Mouse (Mus musculus): ENCODE data around the gene Rnf181.

Gene Rnf181

GRCm38 (mm10) chr6:72366844-72367443, at the start of gene Rnf181:
Rnf181 (minus strand) TSS chr6:72366956.
- DNase-seq (ENCODE audit: low spot score), result no peak

- DNase-seq (ENCODE audit: low spot score), result no peak
Measured at GRCm38 (mm10) chr6:72415964-72416772, 49.4 kb upstream of the Rnf181 start.

- no peak for DNase-seq (ENCODE audit: low spot score)
Measured at GRCm38 (mm10) chr6:72415181-72415580, 48.4 kb upstream of the Rnf181 start.

GRCm38 (mm10) chr6:72414076-72414756, 47.5 kb upstream of the Rnf181 start, which contains the start of gene Ggcx:
Ggcx (plus strand) TSS chr6:72414308.
- DNase-seq (ENCODE audit: low spot score), result peak; percentile 89

- DNase-seq (ENCODE audit: low spot score), result no peak
Measured at GRCm38 (mm10) chr6:72410518-72410917, 43.8 kb upstream of the Rnf181 start.

- no peak for DNase-seq (ENCODE audit: low spot score)
Measured at GRCm38 (mm10) chr6:72410003-72410402, 43.2 kb upstream of the Rnf181 start.

- peak; percentile 81 for DNase-seq (ENCODE audit: low spot score)
Measured at GRCm38 (mm10) chr6:72409567-72409966, 42.8 kb upstream of the Rnf181 start.

- DNase-seq (ENCODE audit: low spot score), result peak; percentile 90
Measured at GRCm38 (mm10) chr6:72407119-72407518, 40.4 kb upstream of the Rnf181 start.

- no peak for DNase-seq (ENCODE audit: low spot score)
Measured at GRCm38 (mm10) chr6:72405356-72405755, 38.6 kb upstream of the Rnf181 start.

GRCm38 (mm10) chr6:72401875-72402274, 35.1 kb upstream of the Rnf181 start:
- DNase-seq (ENCODE audit: low spot score), result peak; percentile 77

- DNase-seq (ENCODE audit: low spot score), result no peak
Measured at GRCm38 (mm10) chr6:72399967-72400366, 33.2 kb upstream of the Rnf181 start.

GRCm38 (mm10) chr6:72396837-72397251, 30.1 kb upstream of the Rnf181 start:
- DNase-seq (ENCODE audit: low spot score), result no peak

GRCm38 (mm10) chr6:72392341-72392740, 25.6 kb upstream of the Rnf181 start:
- no peak for DNase-seq (ENCODE audit: low spot score)

GRCm38 (mm10) chr6:72390795-72391521, 24.2 kb upstream of the Rnf181 start:
- peak; percentile 65 for DNase-seq (ENCODE audit: low spot score)

GRCm38 (mm10) chr6:72389941-72390771, 23.4 kb upstream of the Rnf181 start, which contains the start of gene Vamp8:
Vamp8 (minus strand) TSS chr6:72390703.
- peak; percentile 68 for DNase-seq (ENCODE audit: low spot score)

- DNase-seq (ENCODE audit: low spot score), result peak; percentile 89
Measured at GRCm38 (mm10) chr6:72389471-72389940, 22.8 kb upstream of the Rnf181 start.

GRCm38 (mm10) chr6:72388791-72389329, 22.1 kb upstream of the Rnf181 start:
- DNase-seq (ENCODE audit: low spot score), result no peak

- DNase-seq (ENCODE audit: low spot score), result no peak
Measured at GRCm38 (mm10) chr6:72388266-72388665, 21.5 kb upstream of the Rnf181 start.

- no peak for DNase-seq (ENCODE audit: low spot score)
Measured at GRCm38 (mm10) chr6:72387816-72388215, 21.1 kb upstream of the Rnf181 start.

- DNase-seq (ENCODE audit: low spot score), result no peak
Measured at GRCm38 (mm10) chr6:72386561-72386960, 19.8 kb upstream of the Rnf181 start.

- no peak for DNase-seq (ENCODE audit: low spot score)
Measured at GRCm38 (mm10) chr6:72385258-72385657, 18.5 kb upstream of the Rnf181 start.

Measured in c-Kit-positive CD71-positive TER-119-positive erythroid progenitor cells, embryonic 14.5 days (primary cell).